In genomic region chr16:5760821-5761220, GRCm38 (mm10) we compare ENCODE assay signal across 16 mouse cellular contexts.
"Had no signal": no experiment of that assay in that cellular context is flagged by ENCODE, and none has a peak within 500 bp of the region (broad histone marks: within the 10 kb centered on the region; RNA-seq: fewer than 3 reads in every experiment).

No protein-coding gene starts in this region.

- ATAC-seq: hindbrain, embryonic 16.5 days; inflammation-experienced regulatory T-cells, adult 6 months; intestine, embryonic 15.5 days; intestine, postnatal 0 days had no signal

- DNase-seq: gastrocnemius, adult 2 months; gastrocnemius, postnatal 10 days; gastrocnemius, postnatal 25 days; heart, adult 18-20 months; heart, postnatal 10 days; heart, postnatal 4 days; kidney, adult 18-20 months; kidney, adult 8-10 months; kidney, postnatal 10 days; kidney, postnatal 25 days; kidney, postnatal 4 days; liver had no signal
